Mouse (Mus musculus): Measurements from ENCODE around the gene Olfr486. TPM values are rescaled to one million over a fixed set of nuclear protein-coding genes. Genes with fewer than 3 reads are reported as not detected.
"Not testable (repeated sequence)": the region's sequence is repeated elsewhere in the genome, so short reads cannot be mapped to it uniquely, and the experiment has no call there.

Gene Olfr486
- not detected in 2 replicates for polyA plus RNA-seq (2015; fragmentation: Nextera tagmentation; extraction: Ambion mirVana)

DNA sequence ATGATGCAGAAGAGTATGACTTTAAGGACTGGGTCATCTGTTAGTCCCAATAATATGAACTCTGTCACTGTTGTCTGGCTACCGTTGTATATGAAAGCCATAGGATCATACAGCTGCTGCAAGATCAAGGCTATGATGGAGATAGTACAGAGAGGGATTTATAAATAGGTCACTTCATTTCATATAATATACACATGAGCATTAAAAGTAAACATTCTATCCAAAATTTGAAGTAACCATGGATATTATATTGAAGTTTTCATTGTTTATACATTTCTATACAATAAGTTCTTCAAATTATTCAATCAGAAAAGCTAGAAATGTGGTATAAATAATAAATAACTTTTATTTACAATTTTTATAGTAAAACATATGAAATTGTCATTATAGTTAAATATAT, at the start of gene Olfr486:
TSS of gene Olfr486 (minus strand) at position 101 of the 400 bp plus-strand sequence.
- not testable (repeated sequence) for H3K4me1 ChIP-seq (ENCODE audit: insufficient read depth); H3K9me3 ChIP-seq (ENCODE audit: low read length); H3K36me3 ChIP-seq (replicated peaks; ENCODE audit: insufficient read depth, low read length); ATAC-seq; H3K4me3 ChIP-seq (ENCODE audit: low read depth, low read length); H3K4me2 ChIP-seq (ENCODE audit: low read depth, low read length); H3K9ac ChIP-seq (replicated peaks); DNase-seq; H3K27me3 ChIP-seq (ENCODE audit: insufficient read depth, low read length); H3K27ac ChIP-seq (ENCODE audit: low read depth)
- 83% methylated on average over 1 of the region's 1 CpGs for WGBS (ENCODE audit: insufficient replicate concordance)

- DNase-seq; H3K9ac ChIP-seq (replicated peaks); H3K27ac ChIP-seq (ENCODE audit: low read depth); H3K27me3 ChIP-seq (ENCODE audit: insufficient read depth, low read length); H3K4me3 ChIP-seq (ENCODE audit: low read depth, low read length); H3K36me3 ChIP-seq (replicated peaks; ENCODE audit: insufficient read depth, low read length); ATAC-seq; H3K4me1 ChIP-seq (ENCODE audit: insufficient read depth); H3K4me2 ChIP-seq (ENCODE audit: low read depth, low read length); H3K9me3 ChIP-seq (ENCODE audit: low read length): not testable (repeated sequence)
Measured at GRCm38 (mm10) chr7:108214536-108214935, 42.0 kb upstream of the Olfr486 start, which contains the start of gene Olfr487. Olfr487 (minus strand) TSS chr7:108214636.

DNA sequence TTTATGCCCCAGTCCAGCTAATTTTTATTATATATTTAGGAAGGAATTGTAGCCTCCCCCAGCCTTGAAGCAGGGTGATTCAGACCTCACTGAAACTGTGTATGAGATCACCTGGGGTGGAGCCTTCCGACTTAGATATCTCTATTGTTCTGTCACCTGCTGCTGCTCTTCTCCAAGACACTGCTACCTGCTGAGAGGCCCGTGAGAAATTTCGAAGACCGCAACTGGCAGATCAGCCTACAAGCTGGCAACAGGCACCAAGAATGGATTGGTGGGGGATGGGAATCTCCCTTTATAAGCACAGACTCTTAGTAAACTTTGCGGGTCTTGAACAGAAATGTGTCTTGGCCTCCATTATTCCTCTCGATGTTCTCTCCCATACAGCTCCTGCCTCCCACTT, 24.4 kb upstream of the Olfr486 start:
- Histone ChIP-seq H3K4me3 (ENCODE audit: low read depth, low read length) (no peak overlapping the region), H3K4me2 (ENCODE audit: low read depth, low read length) (no peak overlapping the region), H3K9ac (replicated peaks) (no peak overlapping the region), H3K27me3 (ENCODE audit: insufficient read depth, low read length) (no peaks in the 10 kb centered on the region), H3K9me3 (ENCODE audit: low read length) (no peaks in the 10 kb centered on the region), H3K36me3 (replicated peaks; ENCODE audit: insufficient read depth, low read length) (no peaks in the 10 kb centered on the region), H3K27ac (ENCODE audit: low read depth) (no peak overlapping the region), H3K4me1 (ENCODE audit: insufficient read depth) (no peaks in the 10 kb centered on the region)
- DNase-seq (no peak), ATAC-seq (no peak)
- WGBS (ENCODE audit: insufficient replicate concordance) = 65% methylated on average over 6 of the region's 6 CpGs
- no peak for TF ChIP-seq CTCF (IDR thresholded peaks at IDR 0.05; ENCODE audit: low read depth)
- no peak for TF ChIP-seq EP300 (IDR thresholded peaks at IDR 0.05; ENCODE audit: low read depth)

- not testable (repeated sequence) for H3K9ac ChIP-seq (replicated peaks); H3K9me3 ChIP-seq (ENCODE audit: low read length); H3K4me1 ChIP-seq (ENCODE audit: insufficient read depth); ATAC-seq; DNase-seq; H3K4me3 ChIP-seq (ENCODE audit: low read depth, low read length); H3K27ac ChIP-seq (ENCODE audit: low read depth); H3K36me3 ChIP-seq (replicated peaks; ENCODE audit: insufficient read depth, low read length); H3K4me2 ChIP-seq (ENCODE audit: low read depth, low read length); H3K27me3 ChIP-seq (ENCODE audit: insufficient read depth, low read length)
- 51% methylated on average over 3 of the region's 3 CpGs for WGBS (ENCODE audit: insufficient replicate concordance)
Measured at GRCm38 (mm10) chr7:108196337-108196736, 23.8 kb upstream of the Olfr486 start.

DNA sequence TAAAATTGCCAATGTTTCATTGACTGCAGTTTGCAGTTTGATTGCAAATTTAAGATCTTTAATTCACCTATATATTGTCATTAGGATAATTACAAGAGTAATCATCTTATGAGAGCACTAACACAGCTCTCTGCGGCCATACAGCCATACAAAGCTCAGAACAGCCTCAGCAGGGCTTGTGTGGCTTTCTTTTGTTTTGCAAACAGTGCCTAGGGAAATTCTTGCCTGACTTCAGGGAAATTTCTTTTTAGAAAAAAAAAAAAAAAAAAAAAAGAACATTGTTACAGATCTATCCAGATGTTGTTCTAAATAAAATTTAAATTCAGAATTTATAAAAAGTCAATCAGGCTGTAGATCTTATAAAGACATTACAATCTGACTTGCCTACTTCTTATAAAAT, 20.2 kb upstream of the Olfr486 start:
- ATAC-seq; DNase-seq; H3K27me3 ChIP-seq (ENCODE audit: insufficient read depth, low read length); H3K4me2 ChIP-seq (ENCODE audit: low read depth, low read length); H3K9me3 ChIP-seq (ENCODE audit: low read length); H3K4me3 ChIP-seq (ENCODE audit: low read depth, low read length); H3K36me3 ChIP-seq (replicated peaks; ENCODE audit: insufficient read depth, low read length); H3K4me1 ChIP-seq (ENCODE audit: insufficient read depth); H3K27ac ChIP-seq (ENCODE audit: low read depth); H3K9ac ChIP-seq (replicated peaks): not testable (repeated sequence)
- 53% methylated on average over 1 of the region's 1 CpGs for WGBS (ENCODE audit: insufficient replicate concordance)

DNA sequence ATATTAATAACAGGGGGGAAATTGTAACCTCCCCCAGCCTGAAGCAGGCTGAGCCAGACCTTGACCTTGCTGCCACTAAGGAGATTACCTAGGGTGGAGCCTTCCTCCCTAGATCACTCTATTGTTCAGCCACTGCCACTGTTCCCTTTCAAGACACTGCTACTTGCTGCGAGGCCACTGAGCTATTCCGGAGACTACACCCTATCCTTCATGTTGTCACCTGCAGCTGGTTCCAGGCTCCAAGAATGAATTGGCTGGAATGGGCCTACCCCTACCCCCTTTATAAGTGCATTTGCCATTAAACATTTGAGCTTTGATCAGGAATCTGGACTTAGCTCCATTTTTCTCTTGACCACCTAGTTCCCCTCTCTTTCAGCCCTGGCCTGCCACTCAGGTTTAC, 18.7 kb upstream of the Olfr486 start:
- not testable (repeated sequence) for DNase-seq; ATAC-seq; H3K27me3 ChIP-seq (ENCODE audit: insufficient read depth, low read length); H3K4me1 ChIP-seq (ENCODE audit: insufficient read depth); H3K9me3 ChIP-seq (ENCODE audit: low read length); H3K9ac ChIP-seq (replicated peaks); H3K36me3 ChIP-seq (replicated peaks; ENCODE audit: insufficient read depth, low read length); H3K27ac ChIP-seq (ENCODE audit: low read depth); H3K4me3 ChIP-seq (ENCODE audit: low read depth, low read length); H3K4me2 ChIP-seq (ENCODE audit: low read depth, low read length)
- 62% methylated on average over 2 of the region's 2 CpGs for WGBS (ENCODE audit: insufficient replicate concordance)

- H3K9me3 ChIP-seq (ENCODE audit: low read length); H3K36me3 ChIP-seq (replicated peaks; ENCODE audit: insufficient read depth, low read length); DNase-seq; H3K4me3 ChIP-seq (ENCODE audit: low read depth, low read length); H3K4me1 ChIP-seq (ENCODE audit: insufficient read depth); H3K27me3 ChIP-seq (ENCODE audit: insufficient read depth, low read length); H3K4me2 ChIP-seq (ENCODE audit: low read depth, low read length); H3K9ac ChIP-seq (replicated peaks); ATAC-seq; H3K27ac ChIP-seq (ENCODE audit: low read depth): not testable (repeated sequence)
- 86% methylated on average over 2 of the region's 2 CpGs for WGBS (ENCODE audit: insufficient replicate concordance)
Measured at GRCm38 (mm10) chr7:108185237-108185636, 12.7 kb upstream of the Olfr486 start.

GRCm38 (mm10) chr7:108184401-108184800, 11.9 kb upstream of the Olfr486 start:
- not testable (repeated sequence) for H3K27ac ChIP-seq (ENCODE audit: low read depth); DNase-seq; H3K4me2 ChIP-seq (ENCODE audit: low read depth, low read length); H3K4me1 ChIP-seq (ENCODE audit: insufficient read depth); H3K9me3 ChIP-seq (ENCODE audit: low read length); H3K27me3 ChIP-seq (ENCODE audit: insufficient read depth, low read length); H3K4me3 ChIP-seq (ENCODE audit: low read depth, low read length); ATAC-seq; H3K36me3 ChIP-seq (replicated peaks; ENCODE audit: insufficient read depth, low read length); H3K9ac ChIP-seq (replicated peaks)
- WGBS (ENCODE audit: insufficient replicate concordance) = 63% methylated on average over 3 of the region's 3 CpGs

All from liver, postnatal 0 days (tissue).